Mouse (Mus musculus) spleen, postnatal 14 days (tissue): ENCODE results near the gene Grsf1.

Source experiments
- DNase-seq, 2 experiments: peaks; one replicate each; pipeline ENCODE4 v3.0.0; 2021 to 2022; ENCODE audit warnings: low spot score in 2 of 2

Gene Grsf1

DNA sequence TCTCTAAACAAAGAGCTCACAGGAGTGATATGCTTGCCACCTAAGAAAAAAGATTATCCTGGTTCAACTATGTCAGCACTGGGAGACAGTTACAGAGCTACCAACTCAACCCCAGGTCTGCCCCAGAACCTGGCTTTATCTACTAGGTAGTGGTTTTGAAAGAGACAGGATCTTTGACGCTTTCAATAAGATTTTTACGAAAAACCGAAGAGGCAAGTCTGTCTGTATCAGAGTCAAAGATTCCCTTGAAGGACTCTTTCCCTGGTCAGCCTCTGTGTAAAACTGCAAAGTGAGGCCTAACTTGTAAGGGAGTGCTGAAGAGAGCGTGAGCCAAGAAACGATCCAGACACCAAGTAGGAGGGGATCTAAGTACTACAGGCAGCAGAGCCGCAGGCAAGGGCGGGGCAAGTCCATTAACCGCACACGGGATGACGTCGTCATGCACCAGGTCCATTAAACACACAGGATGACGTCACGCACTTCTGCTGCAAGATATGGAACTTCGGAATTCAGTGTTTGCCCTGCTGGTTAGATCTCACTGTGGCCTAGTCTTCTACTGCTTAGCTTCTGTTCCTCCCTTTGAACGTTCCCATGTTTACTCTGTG lies 12.7 kb upstream of the Grsf1 start:
- no peak for DNase-seq

- no peak for DNase-seq
Observed at GRCm38 (mm10) chr5:88687996-88688406, 12.0 kb upstream of the Grsf1 start.

DNA sequence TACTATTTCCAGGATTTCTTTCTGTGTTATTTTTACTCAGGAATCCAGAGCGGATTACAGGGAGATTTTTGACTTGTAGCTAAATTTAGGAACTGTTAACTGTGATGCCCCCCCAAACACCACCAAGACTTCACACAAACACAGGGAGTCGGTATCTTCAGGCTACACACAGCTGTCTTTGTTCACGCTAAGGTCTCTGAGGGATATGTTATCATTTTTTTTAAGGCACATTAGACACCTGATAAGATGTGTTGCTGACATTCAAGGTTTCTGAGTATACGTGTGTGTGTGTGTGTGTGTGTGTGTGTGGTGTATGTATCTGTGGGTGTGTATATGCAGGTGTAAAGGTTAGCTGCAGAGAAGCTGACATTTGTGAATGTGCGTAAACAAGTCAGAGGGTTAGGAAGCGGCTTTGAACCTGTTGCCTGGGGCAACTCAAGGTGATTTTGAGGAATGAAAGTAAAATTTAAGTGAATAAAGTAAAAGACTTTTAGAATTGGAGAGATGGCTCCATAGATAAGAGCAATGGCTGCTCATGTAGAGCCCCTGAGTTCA lies 9.9 kb upstream of the Grsf1 start:
- no peak for DNase-seq

GRCm38 (mm10) chr5:88685306-88685705 lies 9.3 kb upstream of the Grsf1 start:
- no peak for DNase-seq

DNA sequence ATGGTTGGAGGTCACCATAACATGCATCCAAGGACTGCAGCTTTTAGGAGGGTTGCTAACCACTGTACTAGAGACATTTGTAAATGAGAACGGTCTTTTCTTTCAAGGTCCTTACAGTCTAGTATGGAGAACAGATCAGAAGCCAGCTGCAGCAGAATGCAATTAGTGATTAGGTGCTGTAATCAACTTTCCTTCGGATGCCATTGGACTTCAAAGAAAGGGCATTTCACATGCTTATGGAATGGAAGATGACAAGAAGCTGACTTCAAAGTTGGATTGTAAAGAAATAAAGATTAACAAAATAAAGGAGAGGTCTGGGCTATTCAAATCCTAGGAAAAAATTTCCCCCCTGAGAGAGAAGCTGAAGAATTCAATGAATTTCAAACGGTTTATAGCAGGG lies 8.3 kb upstream of the Grsf1 start:
- no peak for DNase-seq

DNA sequence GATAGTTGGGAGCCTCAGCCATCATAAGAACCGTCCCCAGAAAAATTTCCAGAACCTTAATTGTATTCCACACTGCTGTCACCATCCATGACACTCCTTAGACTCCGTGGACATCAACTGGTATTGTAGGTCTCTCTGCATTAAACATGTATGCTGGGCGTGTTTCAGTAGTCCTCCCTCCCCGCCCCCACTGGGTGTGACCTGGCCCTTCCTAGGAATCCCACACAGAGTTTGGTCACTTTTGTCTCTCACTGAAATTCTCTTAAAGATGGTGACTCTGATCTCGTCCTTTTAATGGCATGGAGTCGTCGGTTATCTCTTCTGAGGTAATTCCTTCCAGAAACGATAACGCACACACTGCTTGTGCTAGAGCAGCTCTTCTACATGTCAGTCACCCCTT lies 7.7 kb upstream of the Grsf1 start:
- DNase-seq = no peak

GRCm38 (mm10) chr5:88680567-88680966 lies 4.6 kb upstream of the Grsf1 start:
- DNase-seq = no peak

- DNase-seq = no peak
Observed at GRCm38 (mm10) chr5:88679341-88679740, 3.4 kb upstream of the Grsf1 start.

GRCm38 (mm10) chr5:88678929-88679328 lies 3.0 kb upstream of the Grsf1 start:
- DNase-seq = no peak

- peak in 1 of 2 experiments; percentile 8 for DNase-seq
Observed at GRCm38 (mm10) chr5:88674703-88675442, 1.1 kb downstream of the Grsf1 start.

GRCm38 (mm10) chr5:88663875-88664274 lies 12.1 kb downstream of the Grsf1 start:
- no peak for DNase-seq

DNA sequence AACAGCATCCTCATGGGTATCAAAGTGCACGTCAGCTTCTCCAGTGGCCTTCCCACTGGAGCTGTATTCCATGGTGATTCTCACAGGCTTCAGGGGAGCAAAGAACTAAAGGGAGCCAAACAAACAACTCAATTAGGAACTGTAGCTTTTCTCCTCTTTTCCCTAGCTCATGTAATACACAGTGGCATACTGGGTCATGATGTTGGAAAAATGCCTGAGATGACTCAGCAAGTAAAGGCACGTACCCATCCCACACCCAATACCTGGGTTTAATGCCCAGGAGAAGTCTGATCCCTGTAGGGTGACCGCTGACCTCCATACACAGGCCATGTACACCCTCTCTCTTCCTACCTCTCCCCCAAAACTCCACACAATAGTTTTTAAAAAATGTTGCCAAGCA lies 12.8 kb downstream of the Grsf1 start:
- DNase-seq = no peak

DNA sequence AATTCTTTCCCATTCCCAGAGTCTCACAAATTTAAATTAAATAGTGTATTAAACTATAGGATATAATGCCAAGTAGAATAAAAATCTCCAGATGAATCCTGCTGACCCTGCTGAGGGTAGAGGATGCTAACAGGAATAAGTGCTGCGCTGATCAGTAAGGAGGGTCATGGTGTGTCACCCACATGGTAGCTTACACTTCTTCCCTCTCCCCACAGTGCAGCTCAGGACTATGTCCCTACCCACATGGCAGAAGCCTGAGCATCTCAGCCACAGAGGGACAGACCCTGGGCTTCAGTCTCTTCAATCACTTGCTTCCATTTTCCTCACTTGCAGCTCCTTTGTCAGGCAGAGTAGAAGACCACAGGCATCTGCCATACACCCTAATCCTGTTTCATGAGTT lies 18.1 kb downstream of the Grsf1 start:
- DNase-seq = no peak

- DNase-seq = no peak
Observed at GRCm38 (mm10) chr5:88652589-88652988, 23.4 kb downstream of the Grsf1 start.

GRCm38 (mm10) chr5:88649250-88650173 lies 26.5 kb downstream of the Grsf1 start:
- DNase-seq = no peak

DNA sequence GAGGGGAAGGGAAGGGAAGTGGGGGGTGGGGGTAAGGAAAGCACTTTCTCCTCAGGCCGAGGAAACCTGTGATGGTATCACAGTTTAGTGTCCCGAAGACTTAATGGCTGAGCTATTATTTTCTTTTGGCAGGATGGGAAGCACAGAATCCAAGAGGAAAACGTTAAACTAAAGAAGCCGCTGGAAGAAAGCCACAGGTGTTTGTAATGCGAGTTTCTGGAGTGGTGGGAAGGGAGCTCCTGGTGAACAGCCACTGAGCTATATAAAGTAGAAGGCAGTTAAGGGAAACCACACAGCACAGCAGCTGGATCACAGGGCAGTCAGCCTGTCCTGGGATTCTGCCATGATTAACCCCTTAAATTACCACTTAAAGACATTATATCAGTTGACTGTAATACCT lies 30.6 kb downstream of the Grsf1 start:
- DNase-seq = no peak

GRCm38 (mm10) chr5:88644901-88645300 lies 31.1 kb downstream of the Grsf1 start:
- DNase-seq = no peak

- DNase-seq = no peak
Observed at GRCm38 (mm10) chr5:88643491-88643890, 32.5 kb downstream of the Grsf1 start.

DNA sequence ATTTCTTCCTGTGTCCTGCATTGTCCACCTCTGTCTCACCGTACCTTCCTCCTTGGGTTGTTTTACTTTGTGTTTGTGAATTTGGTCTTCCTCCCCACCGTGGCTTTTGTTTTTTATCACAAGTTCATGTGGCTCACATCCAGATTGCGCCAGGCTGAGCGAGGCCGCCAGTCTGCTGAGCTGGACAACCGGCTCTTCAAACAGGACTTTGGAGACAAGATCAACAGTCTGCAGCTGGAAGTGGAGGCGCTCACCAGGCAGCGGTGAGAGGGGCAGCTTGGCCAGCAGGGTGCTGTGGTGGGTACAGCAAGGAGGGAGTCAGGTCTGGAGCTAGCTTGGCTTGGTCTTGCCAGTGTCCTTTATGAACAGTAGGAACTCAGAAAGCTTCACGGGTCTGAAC lies 33.2 kb downstream of the Grsf1 start:
- DNase-seq = no peak

- no peak for DNase-seq
Observed at GRCm38 (mm10) chr5:88634076-88634475, 41.9 kb downstream of the Grsf1 start.

- no peak for DNase-seq
Observed at GRCm38 (mm10) chr5:88632463-88632862, 43.5 kb downstream of the Grsf1 start.

GRCm38 (mm10) chr5:88631545-88631944 lies 44.4 kb downstream of the Grsf1 start:
- no peak for DNase-seq
